Mouse (Mus musculus) forebrain, embryonic 16.5 days (tissue): ENCODE measurements around the gene Olfr702. TPM values are rescaled to one million over a fixed set of nuclear protein-coding genes. Genes with fewer than 3 reads are reported as not detected.

ENCODE experiments used
- ATAC-seq: fragments of 200-750 bp; cut with Nextera tagmentation; 2 replicates; pipeline ENCODE4 v1.8.0; 2017; ENCODE audit warnings: mild to moderate bottlenecking, moderate library complexity
- H3K27ac ChIP-seq: fragments of 300-500 bp; sonication (generic); 2 replicates; pipeline ENCODE4 v1.5.1; 2014; ENCODE audit warnings: low read length, control low read depth
- H3K27me3 ChIP-seq: fragments of 300-500 bp; sonication (generic); replicated peaks from 2 replicates; pipeline ENCODE4 v1.6.1; 2014; ENCODE audit warnings: low read length; ENCODE audit not compliant: control insufficient read depth, insufficient read depth
- H3K36me3 ChIP-seq: fragments of 300-500 bp; sonication (generic); 2 replicates; pipeline ENCODE4 v1.6.1; 2014; ENCODE audit not compliant: control insufficient read depth, insufficient read depth
- H3K4me1 ChIP-seq: fragments of 300-500 bp; sonication (generic); replicated peaks from 2 replicates; pipeline ENCODE4 v1.6.1; 2014; ENCODE audit warnings: low read length; ENCODE audit not compliant: control insufficient read depth, insufficient read depth
- H3K4me2 ChIP-seq: fragments of 300-500 bp; sonication (generic); 2 replicates; pipeline ENCODE4 v1.6.1; 2014; ENCODE audit warnings: mild to moderate bottlenecking, low read length, control low read depth
- H3K4me3 ChIP-seq: fragments of 300-500 bp; sonication (generic); replicated peaks from 2 replicates; pipeline ENCODE4 v1.5.1; 2014; ENCODE audit warnings: mild to moderate bottlenecking, low read length, control low read depth
- H3K9ac ChIP-seq: fragments of 300-500 bp; sonication (generic); replicated peaks from 2 replicates; pipeline ENCODE4 v1.6.1; 2014; ENCODE audit warnings: low read depth, low read length, control low read depth
- H3K9me3 ChIP-seq: fragments of 300-500 bp; sonication (generic); 2 replicates; pipeline ENCODE4 v1.6.1; 2016; ENCODE audit warnings: low read length; ENCODE audit not compliant: control insufficient read depth
- WGBS: fragments of 180-500 bp; shearing (Covaris S2); extraction: QIAGEN DNeasy Blood & Tissue Kit; methylation state at CpG from one replicate; pipeline ENCODE4 v1.1.7; 2014; 5-methylcytosine and 5-hydroxymethylcytosine counted together
- polyA plus RNA-seq: library from polyadenylated mRNA; unstranded; fragments of >200 nt; fragmentation: Nextera tagmentation; extraction: Ambion mirVana; gene quantifications from 2 replicates; pipeline ENCODE4 v1.2.1, GENCODE M21; 2015

The Olfr702 gene
- polyA plus RNA-seq, result not detected in 2 replicates

GRCm38 (mm10) chr7:106833793-106834192 lies at the start of gene Olfr702:
Gene Olfr702, minus strand, starts transcription at chr7:106833893.
- H3K4me1 ChIP-seq, result no peaks in the 10 kb centered on the region
- no peaks in the 10 kb centered on the region for H3K9me3 ChIP-seq
- no peak within 1 kb of the TSS for H3K27ac ChIP-seq
- no peak within 1 kb of the TSS for H3K4me3 ChIP-seq
- H3K36me3 ChIP-seq, result no peaks in the 10 kb centered on the region
- H3K4me2 ChIP-seq, result no peak within 1 kb of the TSS
- H3K9ac ChIP-seq, result no peak within 1 kb of the TSS
- no peak for ATAC-seq
- H3K27me3 ChIP-seq, result no peaks in the 10 kb centered on the region

- H3K4me3 ChIP-seq, result no peak within 1 kb of the TSS
- no peaks in the 10 kb centered on the region for H3K36me3 ChIP-seq
- no peak within 1 kb of the TSS for H3K4me2 ChIP-seq
- H3K9me3 ChIP-seq, result no peaks in the 10 kb centered on the region
- H3K4me1 ChIP-seq, result no peaks in the 10 kb centered on the region
- ATAC-seq, result no peak
- no peak within 1 kb of the TSS for H3K9ac ChIP-seq
- H3K27ac ChIP-seq, result no peak within 1 kb of the TSS
- 80% methylated on average over 3 of the region's 3 CpGs for WGBS
- no peaks in the 10 kb centered on the region for H3K27me3 ChIP-seq
Measured at GRCm38 (mm10) chr7:106876791-106877190, 43.1 kb upstream of the Olfr702 start, which contains the start of gene Olfr705. Gene Olfr705, minus strand, starts transcription at chr7:106876891.

DNA sequence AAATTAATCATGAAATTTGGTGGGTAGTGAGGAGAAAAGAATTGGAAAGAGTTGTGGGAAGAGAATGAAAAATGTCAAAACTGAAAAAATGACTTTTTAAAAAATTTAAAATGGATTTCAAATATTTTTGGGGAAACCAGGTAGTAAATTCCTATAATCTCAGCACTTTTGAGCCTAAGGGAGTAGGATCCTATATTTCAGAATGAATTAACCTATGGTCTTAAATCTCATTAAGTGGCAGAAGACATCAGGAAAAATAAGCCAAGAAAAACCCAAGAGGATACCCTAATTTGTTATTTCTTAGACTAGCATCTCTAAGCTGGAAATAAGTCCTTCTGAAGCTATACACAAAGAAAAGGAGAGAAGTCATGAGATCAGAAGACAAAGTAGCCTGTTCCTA lies 29.2 kb upstream of the Olfr702 start, which contains the start of gene Olfr704:
TSS of gene Olfr704 (plus strand) at position 301 of the 400 bp plus-strand sequence.
- H3K9ac ChIP-seq, result no peak within 1 kb of the TSS
- no peak for ATAC-seq
- no peak within 1 kb of the TSS for H3K27ac ChIP-seq

GRCm38 (mm10) chr7:106843060-106843459 lies 9.4 kb upstream of the Olfr702 start, which contains the start of gene Olfr703:
Gene Olfr703, plus strand, starts transcription at chr7:106843360.
- no peaks in the 10 kb centered on the region for H3K4me1 ChIP-seq
- H3K27ac ChIP-seq, result no peak within 1 kb of the TSS
- no peaks in the 10 kb centered on the region for H3K27me3 ChIP-seq
- no peak within 1 kb of the TSS for H3K4me3 ChIP-seq
- WGBS, result 45% methylated on average over 2 of the region's 2 CpGs
- no peak for ATAC-seq
- H3K4me2 ChIP-seq, result no peak within 1 kb of the TSS
- no peaks in the 10 kb centered on the region for H3K36me3 ChIP-seq
- no peak within 1 kb of the TSS for H3K9ac ChIP-seq
- no peaks in the 10 kb centered on the region for H3K9me3 ChIP-seq

More for the DNA sequence above, 29.2 kb upstream of the Olfr702 start, which contains the start of gene Olfr704:
- Histone ChIP-seq H3K9me3 (no peaks in the 10 kb centered on the region; the same call in 1 of the 2 replicates), H3K4me3 (no peak within 1 kb of the TSS), H3K36me3 (no peaks in the 10 kb centered on the region), H3K4me1 (no peaks in the 10 kb centered on the region), H3K27me3 (no peaks in the 10 kb centered on the region), H3K4me2 (no peak within 1 kb of the TSS)

- no peaks in the 10 kb centered on the region for H3K9me3 ChIP-seq
- H3K36me3 ChIP-seq, result no peaks in the 10 kb centered on the region
- H3K4me2 ChIP-seq, result no peak overlapping the region
- no peaks in the 10 kb centered on the region for H3K4me1 ChIP-seq
- H3K4me3 ChIP-seq, result no peak overlapping the region
- no peak overlapping the region for H3K27ac ChIP-seq
- no peak overlapping the region for H3K9ac ChIP-seq
- no peaks in the 10 kb centered on the region for H3K27me3 ChIP-seq
- no peak for ATAC-seq
Measured at GRCm38 (mm10) chr7:106818414-106818813, 15.3 kb downstream of the Olfr702 start.

DNA sequence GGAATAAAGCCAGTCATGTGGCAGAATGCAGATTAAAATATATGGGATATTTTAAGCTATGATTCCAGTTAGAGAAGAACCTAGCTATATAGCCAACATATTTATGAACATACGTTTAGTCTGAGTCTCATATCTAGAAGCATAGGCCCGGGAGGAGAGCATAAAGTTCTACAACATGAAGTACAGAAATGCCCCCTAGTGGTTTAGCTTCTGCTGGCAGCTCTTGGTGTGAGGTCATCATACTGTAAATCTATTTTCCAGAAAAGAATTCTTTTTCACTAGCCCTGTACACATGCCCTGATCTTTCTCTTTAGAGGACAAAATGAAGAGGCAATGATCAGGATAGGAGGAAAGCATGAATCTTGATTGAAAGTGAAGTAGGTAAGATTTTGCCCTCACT lies 17.9 kb downstream of the Olfr702 start:
- no peak for ATAC-seq
- H3K4me3 ChIP-seq, result no peak overlapping the region
- H3K9me3 ChIP-seq, result no peaks in the 10 kb centered on the region
- H3K27ac ChIP-seq, result no peak overlapping the region
- H3K27me3 ChIP-seq, result no peaks in the 10 kb centered on the region
- 64% methylated on average over 2 of the region's 2 CpGs for WGBS
- no peaks in the 10 kb centered on the region for H3K36me3 ChIP-seq
- no peaks in the 10 kb centered on the region for H3K4me1 ChIP-seq
- no peak overlapping the region for H3K4me2 ChIP-seq
- H3K9ac ChIP-seq, result no peak overlapping the region

GRCm38 (mm10) chr7:106813829-106814228 lies 19.9 kb downstream of the Olfr702 start, which contains the start of gene Olfr701:
Gene Olfr701, plus strand, starts transcription at chr7:106814129.
- 74% methylated on average over 2 of the region's 2 CpGs for WGBS
- Histone ChIP-seq H3K9me3 (no peaks in the 10 kb centered on the region), H3K4me2 (no peak within 1 kb of the TSS), H3K4me3 (no peak within 1 kb of the TSS), H3K36me3 (no peaks in the 10 kb centered on the region), H3K9ac (no peak within 1 kb of the TSS), H3K4me1 (no peaks in the 10 kb centered on the region), H3K27me3 (no peaks in the 10 kb centered on the region), H3K27ac (no peak within 1 kb of the TSS)
- ATAC-seq, result no peak

GRCm38 (mm10) chr7:106808734-106809133 lies 25.0 kb downstream of the Olfr702 start, which contains the start of gene Olfr700:
Gene Olfr700, minus strand, starts transcription at chr7:106808834.
- Histone ChIP-seq H3K9ac (no peak within 1 kb of the TSS), H3K4me2 (no peak within 1 kb of the TSS), H3K4me1 (no peaks in the 10 kb centered on the region), H3K4me3 (no peak within 1 kb of the TSS), H3K27ac (no peak within 1 kb of the TSS), H3K27me3 (no peaks in the 10 kb centered on the region), H3K36me3 (no peaks in the 10 kb centered on the region), H3K9me3 (no peaks in the 10 kb centered on the region)
- no peak for ATAC-seq
- 89% methylated on average over 1 of the region's 1 CpGs for WGBS

DNA sequence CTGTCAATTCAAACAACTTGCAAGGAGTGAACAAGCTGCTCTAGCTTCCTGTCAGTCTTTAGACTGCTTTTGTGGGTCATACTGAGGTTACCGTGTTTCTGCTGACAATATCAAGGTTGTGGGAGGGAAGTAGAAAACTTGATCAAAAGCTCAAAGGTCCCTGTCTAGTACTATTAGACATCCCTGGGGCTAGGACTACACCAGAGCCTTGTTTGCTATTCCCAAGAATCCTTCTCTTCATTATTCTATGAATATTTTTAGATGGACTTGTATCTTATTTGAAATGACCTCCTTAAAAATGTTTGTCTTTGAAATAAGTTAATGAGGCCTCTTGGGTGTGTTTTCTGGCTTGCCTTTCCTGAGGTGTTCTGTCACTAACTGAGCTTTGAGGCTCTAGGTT lies 40.6 kb downstream of the Olfr702 start, which contains the start of gene Olfr699:
TSS of gene Olfr699 (minus strand) at position 101 of the 400 bp plus-strand sequence.
- ATAC-seq, result no peak
- Histone ChIP-seq H3K9ac (no peak within 1 kb of the TSS), H3K27ac (no peak within 1 kb of the TSS), H3K9me3 (peaks cover 3% of the 10 kb centered on the region; the same call in 1 of the 2 replicates), H3K4me3 (no peak within 1 kb of the TSS), H3K27me3 (no peaks in the 10 kb centered on the region), H3K4me1 (no peaks in the 10 kb centered on the region), H3K36me3 (no peaks in the 10 kb centered on the region), H3K4me2 (no peak within 1 kb of the TSS)
- WGBS, result 91% methylated on average over 1 of the region's 1 CpGs

GRCm38 (mm10) chr7:106788330-106788729 lies 45.4 kb downstream of the Olfr702 start:
- H3K4me3 ChIP-seq, result no peak overlapping the region
- no peaks in the 10 kb centered on the region for H3K36me3 ChIP-seq
- H3K27me3 ChIP-seq, result no peaks in the 10 kb centered on the region
- no peak for ATAC-seq
- H3K9ac ChIP-seq, result no peak overlapping the region
- no peak overlapping the region for H3K27ac ChIP-seq
- no peak overlapping the region for H3K4me2 ChIP-seq
- no peaks in the 10 kb centered on the region for H3K4me1 ChIP-seq
- H3K9me3 ChIP-seq, result peaks cover 3% of the 10 kb centered on the region; the same call in 1 of the 2 replicates
